Comparison of ENCODE assay signal across 9 mouse cellular contexts in genomic region chr5:30621844-30622176, GRCm38 (mm10). TPM values are rescaled to one million over a fixed set of nuclear protein-coding genes. Genes with fewer than 3 reads are reported as not detected.
A peak's percentile ranks its signal among the peaks of the same experiment; 100 is the strongest.
DNase-seq lines count a peak whose midpoint lies in the region; ATAC-seq and TF ChIP-seq lines count a peak whose summit lies in the region.
"Had no signal": no experiment of that assay in that cellular context is flagged by ENCODE, and none has a peak within 500 bp of the region (broad histone marks: within the 10 kb centered on the region; RNA-seq: fewer than 3 reads in every experiment).

No protein-coding gene starts in this region.

- H3K27ac ChIP-seq in lung, embryonic 14.5 days (ENCODE audit: low read depth) = no peak overlapping the region
- H3K27ac ChIP-seq in intestine, embryonic 14.5 days (ENCODE audit: low read depth) = no peak overlapping the region
- no peak overlapping the region for H3K27ac ChIP-seq in neural tube, embryonic 14.5 days (ENCODE audit: low read depth, low read length)
- H3K27ac ChIP-seq: left cerebral cortex, adult 2 months had no signal

- peak overlapping the region; percentile 70 for H3K4me2 ChIP-seq in lung, embryonic 14.5 days
- H3K4me2 ChIP-seq in intestine, embryonic 14.5 days (ENCODE audit: low read length) = peak overlapping the region; percentile 47
- peak overlapping the region; percentile 64 for H3K4me2 ChIP-seq in neural tube, embryonic 14.5 days (ENCODE audit: low read depth, low read length)

- 0 out of 2 replicates have a peak, but pooled peaks have one; percentile 3 for ATAC-seq in lung, embryonic 14.5 days (ENCODE audit: insufficient read depth)
- ATAC-seq in intestine, embryonic 14.5 days (replicated peaks; ENCODE audit: low FRiP score, low TSS enrichment, low read depth) = no peak
- ATAC-seq in neural tube, embryonic 14.5 days (ENCODE audit: low read depth) = no peak

- no peak for TF ChIP-seq CTCF in lung, embryonic 14.5 days (IDR thresholded peaks at IDR 0.05; ENCODE audit: low read depth)

- H3K4me1 ChIP-seq in lung, embryonic 14.5 days (ENCODE audit: insufficient read depth) = peaks cover 20% of the 10 kb centered on the region
- H3K4me1 ChIP-seq in intestine, embryonic 14.5 days (replicated peaks; ENCODE audit: control insufficient read depth, insufficient read depth, low read length) = peaks cover 27% of the 10 kb centered on the region
- peaks cover 4% of the 10 kb centered on the region for H3K4me1 ChIP-seq in neural tube, embryonic 14.5 days (ENCODE audit: control insufficient read depth, insufficient read depth, low read length)

- peak; percentile 46 for DNase-seq in adrenal gland, postnatal 36 days
- DNase-seq in adrenal gland, postnatal 4 days (ENCODE audit: low spot score in 2 of 2) = no peak
- DNase-seq in lung, embryonic 14.5 days = no peak
- DNase-seq in lung, postnatal 14 days = no peak
- no peak for DNase-seq in intestine, embryonic 14.5 days (ENCODE audit: low spot score)
- DNase-seq in left cerebral cortex, postnatal 14 days (ENCODE audit: low spot score in 2 of 2) = no peak
- DNase-seq in embryo, embryonic 9.5 days (ENCODE audit: extremely low spot score) = no peak

- H3K4me3 ChIP-seq in lung, embryonic 14.5 days (ENCODE audit: low read depth, low read length) = peak overlapping the region; percentile 33; the same call in 1 of the 2 replicates
- 0 out of 2 replicates have a peak overlapping the region, but pooled peaks have one; percentile 27 for H3K4me3 ChIP-seq in intestine, embryonic 14.5 days (ENCODE audit: low read depth, low read length)
- H3K4me3 ChIP-seq in neural tube, embryonic 14.5 days (ENCODE audit: low read depth, low read length) = peak overlapping the region; percentile 28

- WGBS in lung, embryonic 14.5 days = 67% methylated on average over 22 of the region's 22 CpGs
- WGBS in intestine, embryonic 14.5 days = 53% methylated on average over 22 of the region's 22 CpGs
- 45% methylated on average over 22 of the region's 22 CpGs for WGBS in neural tube, embryonic 14.5 days

- H3K27me3 ChIP-seq in lung, embryonic 14.5 days (ENCODE audit: insufficient read depth, low read length) = peaks cover 15% of the 10 kb centered on the region
- peaks cover 10% of the 10 kb centered on the region; the same call in 1 of the 2 replicates for H3K27me3 ChIP-seq in intestine, embryonic 14.5 days (replicated peaks; ENCODE audit: control insufficient read depth, insufficient read depth, low read length)
- peaks cover 20% of the 10 kb centered on the region for H3K27me3 ChIP-seq in neural tube, embryonic 14.5 days (ENCODE audit: control insufficient read depth, insufficient read depth, low read length)

- no peaks in the 10 kb centered on the region for H3K9me3 ChIP-seq in lung, embryonic 14.5 days (ENCODE audit: low read depth, low read length)
- no peaks in the 10 kb centered on the region for H3K9me3 ChIP-seq in intestine, embryonic 14.5 days (ENCODE audit: control insufficient read depth, low read length)
- H3K9me3 ChIP-seq in neural tube, embryonic 14.5 days (ENCODE audit: control insufficient read depth, low read length) = no peaks in the 10 kb centered on the region

- no peaks in the 10 kb centered on the region for H3K36me3 ChIP-seq in lung, embryonic 14.5 days (ENCODE audit: insufficient read depth)
- no peaks in the 10 kb centered on the region for H3K36me3 ChIP-seq in intestine, embryonic 14.5 days (ENCODE audit: control insufficient read depth, insufficient read depth, low read length)
- no peaks in the 10 kb centered on the region for H3K36me3 ChIP-seq in neural tube, embryonic 14.5 days (ENCODE audit: control insufficient read depth, insufficient read depth, low read length)

- H3K9ac ChIP-seq in lung, embryonic 14.5 days = no peak overlapping the region
- no peak overlapping the region for H3K9ac ChIP-seq in intestine, embryonic 14.5 days (ENCODE audit: low read length)
- H3K9ac ChIP-seq in neural tube, embryonic 14.5 days (replicated peaks; ENCODE audit: low read depth, low read length) = peak overlapping the region; percentile 47; the same call in 1 of the 2 replicates

- intact Hi-C loops in left cerebral cortex, postnatal 14 days (cut with DNase I) = no loop called here

RNA-seq across cellular contexts. Expression of gene Slc35f6, which starts 25.9 kb away (rescaled TPM):
- total RNA-seq in adrenal gland, postnatal 36 days (2021) = 10 to 100 TPM; 40.0 to 47.2 TPM
- 10 to 100 TPM; 33.5 to 33.7 TPM for total RNA-seq in adrenal gland, postnatal 4 days (2021)
- polyA plus RNA-seq in lung, embryonic 14.5 days (2014; fragmentation: Nextera tagmentation; extraction: Ambion mirVana) = 27.6 and 29.5 TPM in 2 replicates
- 32.5 and 35.2 TPM in 2 replicates for polyA plus RNA-seq in intestine, embryonic 14.5 days (2014; fragmentation: Nextera tagmentation; extraction: Ambion mirVana)
- 33.1 and 37.1 TPM in 2 replicates for polyA plus RNA-seq in neural tube, embryonic 14.5 days (2014; fragmentation: Nextera tagmentation; extraction: Ambion mirVana)
- 10 to 100 TPM; 32.2 to 37.4 TPM for total RNA-seq in left cerebral cortex, postnatal 14 days (2021)

RNA-seq across cellular contexts. Expression of gene Kcnk3, which starts 33.8 kb away (rescaled TPM):
- 1,000 to 10,000 TPM; 1,187 to 1,472 TPM for total RNA-seq in adrenal gland, postnatal 36 days (2021)
- 100 to 1,000 TPM; 684 to 719 TPM for total RNA-seq in adrenal gland, postnatal 4 days (2021)
- polyA plus RNA-seq in lung, embryonic 14.5 days (2014; fragmentation: Nextera tagmentation; extraction: Ambion mirVana) = 29.9 and 30.3 TPM in 2 replicates
- 36.0 and 39.7 TPM in 2 replicates for polyA plus RNA-seq in intestine, embryonic 14.5 days (2014; fragmentation: Nextera tagmentation; extraction: Ambion mirVana)
- 10.5 and 12.9 TPM in 2 replicates for polyA plus RNA-seq in neural tube, embryonic 14.5 days (2014; fragmentation: Nextera tagmentation; extraction: Ambion mirVana)
- 10 to 100 TPM; 19.5 to 20.2 TPM for total RNA-seq in left cerebral cortex, postnatal 14 days (2021)

RNA-seq across cellular contexts. Expression of gene Cenpa, which starts 44.8 kb away (rescaled TPM):
- total RNA-seq in adrenal gland, postnatal 36 days (2021) = 10 to 100 TPM; 10.2 to 11.9 TPM
- total RNA-seq in adrenal gland, postnatal 4 days (2021) = 10 to 100 TPM; 61.3 to 62.0 TPM
- 416 and 454 TPM in 2 replicates for polyA plus RNA-seq in lung, embryonic 14.5 days (2014; fragmentation: Nextera tagmentation; extraction: Ambion mirVana)
- 292 and 293 TPM in 2 replicates for polyA plus RNA-seq in intestine, embryonic 14.5 days (2014; fragmentation: Nextera tagmentation; extraction: Ambion mirVana)
- 23.7 and 29.3 TPM in 2 replicates for polyA plus RNA-seq in neural tube, embryonic 14.5 days (2014; fragmentation: Nextera tagmentation; extraction: Ambion mirVana)
- total RNA-seq in left cerebral cortex, postnatal 14 days (2021) = 1 to 10 TPM; 8.1 to 9.5 TPM

Comparison
In these comparisons a context has a peak if more than half of its experiments do, and no peak if none do; other contexts are left out.
1. DNase-seq: peak in adrenal gland, postnatal 36 days (2 of 2); none in adrenal gland, postnatal 4 days (0 of 2), lung, embryonic 14.5 days (single experiment), lung, postnatal 14 days (single experiment), intestine, embryonic 14.5 days (single experiment), left cerebral cortex, postnatal 14 days (0 of 2) and embryo, embryonic 9.5 days (single experiment).
2. RNA of gene Cenpa, which starts 44.8 kb away (total RNA-seq): 61.3 to 62.0 TPM in adrenal gland, postnatal 4 days; 10.2 to 11.9 TPM in adrenal gland, postnatal 36 days and 8.1 to 9.5 TPM in left cerebral cortex, postnatal 14 days; every median in the first group is over 4 times any median in the second.
3. RNA of gene Kcnk3, which starts 33.8 kb away (total RNA-seq): 1,187 to 1,472 TPM in adrenal gland, postnatal 36 days and 684 to 719 TPM in adrenal gland, postnatal 4 days; 19.5 to 20.2 TPM in left cerebral cortex, postnatal 14 days; every median in the first group is over 10 times any median in the second.
4. Peak in every context shown above with its lines, with median percentiles within 50 percentile points of each other: H3K4me2 ChIP-seq and H3K4me3 ChIP-seq.